Mouse (Mus musculus): ENCODE measurements around the gene Atpif1. TPM values are rescaled to one million over a fixed set of nuclear protein-coding genes. Genes with fewer than 3 reads are reported as not detected.

Atpif1 gene
- polyA plus RNA-seq, 1 experiment, result 799 TPM

GRCm38 (mm10) chr4:132524808-132525207 is 8.7 kb downstream of the Atpif1 start:
- DNase-seq (ENCODE audit: low read depth), result peak; percentile 11
- TF ChIP-seq POLR2A (IDR thresholded peaks at IDR 0.05; ENCODE audit: borderline replicate concordance, extremely low read depth, insufficient read depth, insufficient read length, poor library complexity, severe bottlenecking) (no peak), CTCF (IDR thresholded peaks at IDR 0.05; ENCODE audit: borderline replicate concordance, extremely low read depth, insufficient read depth, insufficient read length) (no peak)

- DNase-seq (ENCODE audit: low read depth), result no peak
- TF ChIP-seq POLR2A (IDR thresholded peaks at IDR 0.05; ENCODE audit: borderline replicate concordance, extremely low read depth, insufficient read depth, insufficient read length, poor library complexity, severe bottlenecking) (no peak), CTCF (IDR thresholded peaks at IDR 0.05; ENCODE audit: borderline replicate concordance, extremely low read depth, insufficient read depth, insufficient read length) (no peak)
Observed at GRCm38 (mm10) chr4:132524321-132524741, 9.1 kb downstream of the Atpif1 start.

GRCm38 (mm10) chr4:132519188-132519587 is 14.3 kb downstream of the Atpif1 start:
- DNase-seq (ENCODE audit: low read depth), result no peak
- no peak for TF ChIP-seq CTCF (IDR thresholded peaks at IDR 0.05; ENCODE audit: borderline replicate concordance, extremely low read depth, insufficient read depth, insufficient read length)
- no peak for TF ChIP-seq POLR2A (IDR thresholded peaks at IDR 0.05; ENCODE audit: borderline replicate concordance, extremely low read depth, insufficient read depth, insufficient read length, poor library complexity, severe bottlenecking)

GRCm38 (mm10) chr4:132518066-132518465 is 15.4 kb downstream of the Atpif1 start:
- TF ChIP-seq POLR2A (IDR thresholded peaks at IDR 0.05; ENCODE audit: borderline replicate concordance, extremely low read depth, insufficient read depth, insufficient read length, poor library complexity, severe bottlenecking) (no peak), CTCF (IDR thresholded peaks at IDR 0.05; ENCODE audit: borderline replicate concordance, extremely low read depth, insufficient read depth, insufficient read length) (no peak)
- DNase-seq (ENCODE audit: low read depth), result no peak

GRCm38 (mm10) chr4:132515369-132516155 is 17.9 kb downstream of the Atpif1 start:
- DNase-seq (ENCODE audit: low read depth), result peak; percentile 99
- TF ChIP-seq POLR2A (IDR thresholded peaks at IDR 0.05; ENCODE audit: borderline replicate concordance, extremely low read depth, insufficient read depth, insufficient read length, poor library complexity, severe bottlenecking), result no peak
- no peak for TF ChIP-seq CTCF (IDR thresholded peaks at IDR 0.05; ENCODE audit: borderline replicate concordance, extremely low read depth, insufficient read depth, insufficient read length)

- TF ChIP-seq POLR2A (IDR thresholded peaks at IDR 0.05; ENCODE audit: borderline replicate concordance, extremely low read depth, insufficient read depth, insufficient read length, poor library complexity, severe bottlenecking), result no peak
- TF ChIP-seq CTCF (IDR thresholded peaks at IDR 0.05; ENCODE audit: borderline replicate concordance, extremely low read depth, insufficient read depth, insufficient read length), result peak; percentile 92
- DNase-seq (ENCODE audit: low read depth), result peak; percentile 86
Observed at GRCm38 (mm10) chr4:132514555-132515135, 18.8 kb downstream of the Atpif1 start.

GRCm38 (mm10) chr4:132513395-132514273 is 19.8 kb downstream of the Atpif1 start:
- no peak for DNase-seq (ENCODE audit: low read depth)
- TF ChIP-seq CTCF (IDR thresholded peaks at IDR 0.05; ENCODE audit: borderline replicate concordance, extremely low read depth, insufficient read depth, insufficient read length), result no peak
- no peak for TF ChIP-seq POLR2A (IDR thresholded peaks at IDR 0.05; ENCODE audit: borderline replicate concordance, extremely low read depth, insufficient read depth, insufficient read length, poor library complexity, severe bottlenecking)

- DNase-seq (ENCODE audit: low read depth), result no peak
- TF ChIP-seq CTCF (IDR thresholded peaks at IDR 0.05; ENCODE audit: borderline replicate concordance, extremely low read depth, insufficient read depth, insufficient read length), result no peak
- TF ChIP-seq POLR2A (IDR thresholded peaks at IDR 0.05; ENCODE audit: borderline replicate concordance, extremely low read depth, insufficient read depth, insufficient read length, poor library complexity, severe bottlenecking), result no peak
Observed at GRCm38 (mm10) chr4:132512080-132512479, 21.4 kb downstream of the Atpif1 start.

GRCm38 (mm10) chr4:132510352-132510798 is 23.1 kb downstream of the Atpif1 start, which contains the start of gene Sesn2:
Gene Sesn2, minus strand, starts transcription at chr4:132510501.
- DNase-seq (ENCODE audit: low read depth), result peak; percentile 99
- no peak for TF ChIP-seq CTCF (IDR thresholded peaks at IDR 0.05; ENCODE audit: borderline replicate concordance, extremely low read depth, insufficient read depth, insufficient read length)
- TF ChIP-seq POLR2A (IDR thresholded peaks at IDR 0.05; ENCODE audit: borderline replicate concordance, extremely low read depth, insufficient read depth, insufficient read length, poor library complexity, severe bottlenecking), result peak; percentile 90

- DNase-seq (ENCODE audit: low read depth), result peak; percentile 91
- TF ChIP-seq POLR2A (IDR thresholded peaks at IDR 0.05; ENCODE audit: borderline replicate concordance, extremely low read depth, insufficient read depth, insufficient read length, poor library complexity, severe bottlenecking) (no peak), CTCF (IDR thresholded peaks at IDR 0.05; ENCODE audit: borderline replicate concordance, extremely low read depth, insufficient read depth, insufficient read length) (no peak)
Observed at GRCm38 (mm10) chr4:132509621-132510296, 23.7 kb downstream of the Atpif1 start.

Data from brain, embryonic 14.5 days (tissue).